Comparison of ENCODE assay signal across 16 mouse cellular contexts in the genomic region with DNA sequence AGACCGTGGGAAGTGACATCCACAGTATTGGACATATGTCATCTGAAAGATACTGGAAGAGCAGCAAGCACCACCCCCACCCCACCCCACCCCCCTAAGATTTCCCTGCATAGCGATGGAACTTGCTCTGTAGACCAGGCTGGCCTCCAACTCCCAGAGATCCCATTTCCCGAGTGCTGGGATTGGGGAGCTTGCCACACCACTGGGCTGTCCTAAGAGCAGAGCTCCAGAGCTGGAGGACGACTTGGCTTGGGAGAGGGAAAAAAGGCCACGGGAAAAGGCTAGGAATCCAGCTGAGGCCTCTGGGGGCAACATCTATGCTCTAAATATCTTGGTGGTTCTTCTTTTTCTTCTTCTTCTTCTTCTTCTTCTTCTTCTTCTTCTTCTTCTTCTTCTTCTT. TPM values are rescaled to one million over a fixed set of nuclear protein-coding genes. Genes with fewer than 3 reads are reported as not detected.
"Had no signal": no experiment of that assay in that cellular context is flagged by ENCODE, and none has a peak within 500 bp of the region (broad histone marks: within the 10 kb centered on the region; RNA-seq: fewer than 3 reads in every experiment).

No protein-coding gene starts in this region.

- DNase-seq: heart, postnatal 10 days; heart, postnatal 14 days; heart, postnatal 4 days; kidney, adult 11 months; kidney, adult 18-20 months; kidney, adult 2 months; kidney, adult 8-10 months; kidney, adult 9 months; kidney, postnatal 10 days; kidney, postnatal 14 days; kidney, postnatal 25 days; kidney, postnatal 36 days; kidney, postnatal 4 days; layer of hippocampus, adult 9-11 months; layer of hippocampus, postnatal 36 days had no signal

RNA-seq across cellular contexts. Expression of a gene that starts 22.8 kb away (rescaled TPM):
- total RNA-seq: heart, postnatal 10 days; heart, postnatal 14 days; heart, postnatal 4 days; hematopoietic stem cell, adult 5-6 weeks had no signal
